Mouse (Mus musculus) adrenal gland, postnatal 36 days (tissue): ENCODE results near the gene Il10rb. TPM values are rescaled to one million over a fixed set of nuclear protein-coding genes. Genes with fewer than 3 reads are reported as not detected.

ENCODE experiments used
- total RNA-seq, 2 experiments: library from RNA; stranded (reverse); gene quantifications; 2 replicates each; pipeline ENCODE4 v1.2.3; 2021

The Il10rb gene
- total RNA-seq, 2 experiments from 2014 or later: 202 to 301 TPM

Other genes with a start within 250 kb of the Il10rb start
- not detected for gene Olig2, start 180.7 kb upstream of the Il10rb start, total RNA-seq
- under 1 TPM; 0.36 to 0.50 TPM for gene Olig1, start 136.4 kb upstream of the Il10rb start, total RNA-seq
- gene Ifnar2, start 33.4 kb upstream of the Il10rb start, total RNA-seq: 100 to 1,000 TPM; 101 to 120 TPM
- not detected for gene Gm21970, start 14.4 kb upstream of the Il10rb start, total RNA-seq
- 10 to 100 TPM; 67.0 to 83.7 TPM for gene Ifnar1, start 79.1 kb downstream of the Il10rb start, total RNA-seq
- gene Ifngr2, start 140.9 kb downstream of the Il10rb start, total RNA-seq: 10 to 100 TPM; 31.2 to 38.0 TPM
- gene Tmem50b, start 191.6 kb downstream of the Il10rb start, total RNA-seq: 10 to 100 TPM; 54.7 to 60.2 TPM
- gene Dnajc28, start 212.9 kb downstream of the Il10rb start, total RNA-seq: 10 to 100 TPM in 1 of 2 experiments, 1 to 10 TPM in 1; 8.8 to 15.4 TPM
- gene Gart, start 240.8 kb downstream of the Il10rb start, total RNA-seq: 100 to 1,000 TPM; 107 to 120 TPM
- gene Son, start 241.3 kb downstream of the Il10rb start, total RNA-seq: 100 to 1,000 TPM; 220 to 271 TPM